Mouse (Mus musculus) embryonic facial prominence, embryonic 11.5 days (tissue): ENCODE data around the gene Rai1. TPM values are rescaled to one million over a fixed set of nuclear protein-coding genes. Genes with fewer than 3 reads are reported as not detected.

Experiments
- ATAC-seq: fragments of 200-750 bp; cut with Nextera tagmentation; replicated peaks from 2 replicates; pipeline ENCODE4 v1.8.0; 2017; ENCODE audit warnings: low read depth; ENCODE audit not compliant: insufficient number of reproducible peaks, low FRiP score, low TSS enrichment
- DNase-seq: peaks from one replicate; pipeline ENCODE4 v3.0.0-alpha.2; 2015; ENCODE audit warnings: low spot score
- H3K27ac ChIP-seq: fragments of 300-500 bp; sonication (generic); replicated peaks from 2 replicates; pipeline ENCODE4 v1.5.1; 2014; ENCODE audit warnings: mild to moderate bottlenecking, low read depth, low read length, control low read depth
- H3K27me3 ChIP-seq: fragments of 300-500 bp; sonication (generic); 2 replicates; pipeline ENCODE4 v1.6.1; 2014; ENCODE audit warnings: mild to moderate bottlenecking, low read length, moderate library complexity, mixed read lengths; ENCODE audit not compliant: control insufficient read depth, insufficient read depth
- H3K36me3 ChIP-seq: fragments of 300-500 bp; sonication (generic); replicated peaks from 2 replicates; pipeline ENCODE4 v1.6.1; 2014; ENCODE audit warnings: low read depth, mild to moderate bottlenecking, low read length, moderate library complexity, mixed read lengths; ENCODE audit not compliant: control insufficient read depth, insufficient read depth
- H3K4me1 ChIP-seq: fragments of 300-500 bp; sonication (generic); 2 replicates; pipeline ENCODE4 v1.6.1; 2014; ENCODE audit warnings: low read length, mixed read lengths; ENCODE audit not compliant: control insufficient read depth, insufficient read depth
- H3K4me2 ChIP-seq: fragments of 300-500 bp; sonication (generic); 2 replicates; pipeline ENCODE4 v1.6.1; 2014; ENCODE audit warnings: low read depth, mild to moderate bottlenecking, control low read depth, low read length, moderate library complexity
- H3K4me3 ChIP-seq: fragments of 300-500 bp; sonication (generic); 2 replicates; pipeline ENCODE4 v1.5.1; 2014; ENCODE audit warnings: low read depth, low read length, control low read depth
- H3K9ac ChIP-seq: fragments of 300-500 bp; sonication (generic); replicated peaks from 2 replicates; pipeline ENCODE4 v1.6.1; 2014; ENCODE audit warnings: mild to moderate bottlenecking, control low read depth, low read length
- H3K9me3 ChIP-seq: fragments of 300-500 bp; sonication (generic); replicated peaks from 2 replicates; pipeline ENCODE4 v1.6.1; 2016; ENCODE audit warnings: mild to moderate bottlenecking, low read length, inconsistent platforms, mixed read lengths; ENCODE audit not compliant: control insufficient read depth
- WGBS: fragments of 180-500 bp; shearing (Covaris S2); extraction: QIAGEN DNeasy Blood & Tissue Kit; methylation state at CpG from one replicate; pipeline ENCODE4 v1.1.7; 2014; 5-methylcytosine and 5-hydroxymethylcytosine counted together
- polyA plus RNA-seq: library from polyadenylated mRNA; unstranded; fragments of >200 nt; fragmentation: Nextera tagmentation; extraction: Ambion mirVana; gene quantifications from 2 replicates; pipeline ENCODE4 v1.2.1, GENCODE M21; 2014

The Rai1 gene
- polyA plus RNA-seq, 1 experiment from 2014 or later, result 21.0 TPM

- Histone ChIP-seq H3K4me2 (no peak overlapping the region), H3K27ac (no peak overlapping the region), H3K4me1 (no peaks in the 10 kb centered on the region), H3K9me3 (no peaks in the 10 kb centered on the region), H3K36me3 (no peaks in the 10 kb centered on the region), H3K9ac (no peak overlapping the region), H3K27me3 (no peaks in the 10 kb centered on the region), H3K4me3 (no peak overlapping the region)
- ATAC-seq (no peak), DNase-seq (no peak)
- 68% methylated on average over 1 of the region's 1 CpGs for WGBS
Observed at GRCm38 (mm10) chr11:60086676-60087075, 18.1 kb upstream of the Rai1 start.

- DNase-seq (peak; percentile 70), ATAC-seq (0 out of 2 replicates have a peak, but pooled peaks have one; percentile 27)
- H3K9me3 ChIP-seq, result no peaks in the 10 kb centered on the region
- H3K27me3 ChIP-seq, result no peaks in the 10 kb centered on the region
- no peaks in the 10 kb centered on the region for H3K36me3 ChIP-seq
- 46% methylated on average over 4 of the region's 4 CpGs for WGBS
- H3K27ac ChIP-seq, result no peak overlapping the region
- H3K9ac ChIP-seq, result no peak overlapping the region
- no peak overlapping the region for H3K4me3 ChIP-seq
- H3K4me2 ChIP-seq, result no peak overlapping the region
- no peaks in the 10 kb centered on the region for H3K4me1 ChIP-seq
Observed at GRCm38 (mm10) chr11:60088947-60089346, 15.9 kb upstream of the Rai1 start.

GRCm38 (mm10) chr11:60090696-60091421, 14.0 kb upstream of the Rai1 start:
- Histone ChIP-seq H3K36me3 (no peaks in the 10 kb centered on the region), H3K27ac (no peak overlapping the region), H3K4me2 (no peak overlapping the region), H3K9me3 (no peaks in the 10 kb centered on the region), H3K9ac (no peak overlapping the region), H3K4me3 (no peak overlapping the region), H3K27me3 (no peaks in the 10 kb centered on the region), H3K4me1 (no peaks in the 10 kb centered on the region; the same call in 1 of the 2 replicates)
- DNase-seq, result no peak
- ATAC-seq, result no peak
- WGBS, result 69% methylated on average over 5 of the region's 5 CpGs

- Histone ChIP-seq H3K36me3 (no peaks in the 10 kb centered on the region), H3K27me3 (no peaks in the 10 kb centered on the region), H3K9me3 (no peaks in the 10 kb centered on the region), H3K27ac (no peak overlapping the region), H3K9ac (no peak overlapping the region), H3K4me2 (no peak overlapping the region), H3K4me3 (no peak overlapping the region), H3K4me1 (no peaks in the 10 kb centered on the region; the same call in 1 of the 2 replicates)
- ATAC-seq (no peak), DNase-seq (no peak)
- 69% methylated on average over 7 of the region's 7 CpGs for WGBS
Observed at GRCm38 (mm10) chr11:60091422-60091761, 13.4 kb upstream of the Rai1 start.

GRCm38 (mm10) chr11:60093227-60093626, 11.6 kb upstream of the Rai1 start:
- DNase-seq, result no peak
- Histone ChIP-seq H3K9me3 (no peaks in the 10 kb centered on the region), H3K9ac (no peak overlapping the region), H3K4me2 (no peak overlapping the region), H3K36me3 (no peaks in the 10 kb centered on the region), H3K4me1 (no peaks in the 10 kb centered on the region; the same call in 1 of the 2 replicates), H3K4me3 (no peak overlapping the region), H3K27ac (no peak overlapping the region), H3K27me3 (no peaks in the 10 kb centered on the region)
- ATAC-seq, result no peak

GRCm38 (mm10) chr11:60093984-60094587, 10.7 kb upstream of the Rai1 start:
- WGBS, result 38% methylated on average over 7 of the region's 7 CpGs
- H3K27ac ChIP-seq, result no peak overlapping the region
- no peak for DNase-seq
- no peaks in the 10 kb centered on the region; the same call in 1 of the 2 replicates for H3K4me1 ChIP-seq
- H3K9me3 ChIP-seq, result no peaks in the 10 kb centered on the region
- H3K4me2 ChIP-seq, result no peak overlapping the region
- 0 out of 2 replicates have a peak overlapping the region, but pooled peaks have one; percentile 9 for H3K9ac ChIP-seq
- H3K36me3 ChIP-seq, result no peaks in the 10 kb centered on the region
- H3K4me3 ChIP-seq, result no peak overlapping the region
- ATAC-seq, result peak; percentile 52; the same call in 1 of the 2 replicates
- no peaks in the 10 kb centered on the region for H3K27me3 ChIP-seq

GRCm38 (mm10) chr11:60094909-60095810, 9.7 kb upstream of the Rai1 start:
- Histone ChIP-seq H3K27ac (0 out of 2 replicates have a peak overlapping the region, but pooled peaks have one; percentile 28), H3K4me1 (no peaks in the 10 kb centered on the region; the same call in 1 of the 2 replicates), H3K4me2 (no peak overlapping the region), H3K9me3 (no peaks in the 10 kb centered on the region), H3K4me3 (no peak overlapping the region), H3K36me3 (no peaks in the 10 kb centered on the region), H3K27me3 (no peaks in the 10 kb centered on the region), H3K9ac (no peak overlapping the region)
- ATAC-seq (peak; percentile 30; the same call in 1 of the 2 replicates), DNase-seq (no peak)
- WGBS, result 34% methylated on average over 9 of the region's 9 CpGs
